Mouse (Mus musculus): ENCODE results near the gene Grb10.

The Grb10 gene

GRCm38 (mm10) chr11:12032831-12033230, 5.7 kb downstream of the Grb10 start:
- no peak for DNase-seq (ENCODE audit: low spot score in 2 of 2)

GRCm38 (mm10) chr11:12026638-12027037, 11.8 kb downstream of the Grb10 start:
- DNase-seq (ENCODE audit: low spot score in 2 of 2) = peak; percentile 42 to 63

- DNase-seq (ENCODE audit: low spot score in 2 of 2) = peak; percentile 55 to 75
Measured at GRCm38 (mm10) chr11:12025756-12026593, 12.5 kb downstream of the Grb10 start.

- peak in 1 of 2 experiments; percentile 16 for DNase-seq (ENCODE audit: low spot score in 2 of 2)
Measured at GRCm38 (mm10) chr11:12025392-12025755, 13.1 kb downstream of the Grb10 start.

GRCm38 (mm10) chr11:12023051-12023450, 15.4 kb downstream of the Grb10 start:
- DNase-seq (ENCODE audit: low spot score in 2 of 2) = no peak

GRCm38 (mm10) chr11:12019651-12020050, 18.8 kb downstream of the Grb10 start:
- DNase-seq (ENCODE audit: low spot score in 2 of 2) = no peak

GRCm38 (mm10) chr11:12018604-12019003, 19.9 kb downstream of the Grb10 start:
- no peak for DNase-seq (ENCODE audit: low spot score in 2 of 2)

- no peak for DNase-seq (ENCODE audit: low spot score in 2 of 2)
Measured at GRCm38 (mm10) chr11:12010084-12010483, 28.4 kb downstream of the Grb10 start.

GRCm38 (mm10) chr11:12000293-12000910, 38.1 kb downstream of the Grb10 start:
- no peak for DNase-seq (ENCODE audit: low spot score in 2 of 2)

- no peak for DNase-seq (ENCODE audit: low spot score in 2 of 2)
Measured at GRCm38 (mm10) chr11:11998881-11999280, 39.6 kb downstream of the Grb10 start.

GRCm38 (mm10) chr11:11997045-11997444, 41.4 kb downstream of the Grb10 start:
- no peak for DNase-seq (ENCODE audit: low spot score in 2 of 2)

- no peak for DNase-seq (ENCODE audit: low spot score in 2 of 2)
Measured at GRCm38 (mm10) chr11:11995371-11995770, 43.1 kb downstream of the Grb10 start.

GRCm38 (mm10) chr11:11993807-11994206, 44.7 kb downstream of the Grb10 start:
- DNase-seq (ENCODE audit: low spot score in 2 of 2) = no peak

- DNase-seq (ENCODE audit: low spot score in 2 of 2) = no peak
Measured at GRCm38 (mm10) chr11:11993183-11993582, 45.3 kb downstream of the Grb10 start.

GRCm38 (mm10) chr11:11989850-11990249, 48.6 kb downstream of the Grb10 start:
- no peak for DNase-seq (ENCODE audit: low spot score in 2 of 2)

GRCm38 (mm10) chr11:11987233-11987632, 51.2 kb downstream of the Grb10 start:
- DNase-seq (ENCODE audit: low spot score in 2 of 2) = no peak

GRCm38 (mm10) chr11:11978611-11979197, 59.8 kb downstream of the Grb10 start:
- no peak for DNase-seq (ENCODE audit: low spot score in 2 of 2)

- DNase-seq (ENCODE audit: low spot score in 2 of 2) = no peak
Measured at GRCm38 (mm10) chr11:11974591-11975255, 63.8 kb downstream of the Grb10 start.

GRCm38 (mm10) chr11:11973366-11974014, 65.0 kb downstream of the Grb10 start:
- peak; percentile 51 to 64 for DNase-seq (ENCODE audit: low spot score in 2 of 2)

- no peak for DNase-seq (ENCODE audit: low spot score in 2 of 2)
Measured at GRCm38 (mm10) chr11:11972401-11973110, 65.9 kb downstream of the Grb10 start.

- no peak for DNase-seq (ENCODE audit: low spot score in 2 of 2)
Measured at GRCm38 (mm10) chr11:11970246-11970645, 68.2 kb downstream of the Grb10 start.
